Mouse (Mus musculus): ENCODE data around the gene Rab26.
A peak's percentile ranks its signal among the peaks of the same experiment; 100 is the strongest.

Gene Rab26

GRCm38 (mm10) chr17:24534160-24534718 lies at the start of gene Rab26:
Gene Rab26, minus strand, starts transcription at chr17:24534210.
- no peak for DNase-seq (ENCODE audit: low read depth)

DNA sequence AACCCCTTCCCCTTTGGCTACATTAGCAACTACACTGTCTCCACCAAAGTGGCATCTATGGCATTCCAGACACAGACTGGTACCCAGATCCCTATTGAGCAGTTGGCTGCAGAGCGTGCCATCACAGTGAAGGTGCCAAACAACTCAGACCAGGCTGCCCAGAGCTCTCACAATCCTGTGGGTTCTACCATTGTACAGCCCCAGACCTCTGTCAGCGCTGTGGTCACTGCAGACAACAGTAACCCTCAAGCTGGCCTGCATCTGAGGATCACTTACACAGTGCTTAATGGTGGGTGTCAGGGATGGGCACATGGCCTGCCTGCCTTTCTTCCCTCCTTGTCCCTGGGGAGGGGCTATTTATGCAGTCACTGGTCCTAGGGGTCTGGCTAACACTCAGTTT lies 46.3 kb upstream of the Rab26 start:
- no peak for DNase-seq (ENCODE audit: low read depth)

GRCm38 (mm10) chr17:24579532-24579931 lies 45.5 kb upstream of the Rab26 start:
- no peak for DNase-seq (ENCODE audit: low read depth)

DNA sequence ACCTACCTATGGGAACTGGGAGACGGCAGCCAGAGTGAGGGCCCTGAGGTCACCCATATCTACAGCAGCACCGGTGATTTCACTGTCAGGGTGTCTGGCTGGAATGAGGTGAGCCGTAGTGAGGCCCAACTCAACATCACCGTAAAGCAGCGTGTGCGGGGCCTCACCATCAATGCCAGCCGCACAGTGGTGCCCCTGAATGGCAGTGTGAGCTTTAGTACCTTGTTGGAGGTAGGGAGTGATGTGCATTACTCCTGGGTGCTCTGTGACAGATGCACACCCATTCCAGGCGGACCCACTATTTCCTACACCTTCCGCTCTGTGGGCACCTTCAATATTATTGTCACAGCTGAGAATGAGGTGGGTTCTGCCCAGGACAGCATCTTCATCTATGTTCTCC lies 39.8 kb upstream of the Rab26 start:
- no peak for DNase-seq (ENCODE audit: low read depth)

GRCm38 (mm10) chr17:24572651-24573245 lies 38.7 kb upstream of the Rab26 start:
- DNase-seq (ENCODE audit: low read depth) = no peak

- DNase-seq (ENCODE audit: low read depth) = no peak
Observed at GRCm38 (mm10) chr17:24569837-24570236, 35.8 kb upstream of the Rab26 start.

DNA sequence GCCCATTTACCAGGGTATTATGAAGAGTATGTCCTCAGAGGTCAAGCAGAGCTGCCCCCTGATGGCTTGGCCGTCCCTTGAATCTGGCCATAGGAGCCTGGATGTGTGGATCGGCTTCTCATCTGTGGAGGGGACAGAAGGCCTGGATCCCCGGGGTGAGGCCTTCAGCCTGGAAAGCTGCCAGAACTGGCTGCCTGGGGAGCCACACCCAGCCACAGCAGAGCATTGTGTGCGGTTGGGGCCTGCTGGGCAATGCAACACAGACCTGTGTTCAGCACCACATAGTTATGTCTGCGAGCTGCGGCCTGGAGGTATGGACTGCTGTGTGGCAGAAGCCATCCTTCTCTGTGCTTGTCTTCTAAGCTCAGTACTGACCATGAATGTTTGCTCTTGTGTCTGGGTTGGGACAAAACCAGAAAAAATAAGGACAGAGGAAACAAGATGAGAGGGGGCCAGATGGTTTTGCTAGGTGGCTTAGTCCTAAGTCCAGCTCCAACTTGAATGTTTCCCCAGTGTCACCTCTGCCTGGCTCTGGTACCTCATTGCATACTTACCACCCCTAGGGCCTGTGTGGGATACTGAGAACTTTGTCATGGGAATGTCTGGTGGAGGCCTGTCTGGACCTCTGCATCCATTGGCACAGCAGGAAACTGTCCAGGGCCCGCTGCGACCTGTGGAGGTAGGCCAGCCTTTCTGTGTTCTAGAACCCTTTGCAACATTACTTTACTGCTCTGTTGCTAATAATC lies 33.2 kb upstream of the Rab26 start:
- DNase-seq (ENCODE audit: low read depth) = no peak

DNA sequence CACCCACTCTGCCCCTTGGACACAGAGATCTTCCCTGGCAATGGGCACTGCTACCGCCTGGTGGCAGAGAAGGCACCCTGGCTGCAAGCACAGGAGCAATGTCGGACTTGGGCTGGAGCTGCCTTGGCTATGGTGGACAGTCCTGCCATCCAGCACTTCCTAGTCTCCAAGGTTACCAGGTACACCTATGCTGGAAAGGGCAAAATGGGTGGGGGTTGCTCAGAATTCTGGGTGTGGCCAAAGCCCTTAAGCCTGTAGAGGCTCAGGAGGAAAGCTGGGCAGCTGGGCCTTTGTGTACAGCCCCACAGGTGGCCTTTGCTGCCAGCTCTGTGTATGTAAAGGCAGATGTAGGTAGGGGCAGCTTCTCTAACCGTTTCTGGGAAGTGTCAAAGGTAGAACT lies 31.8 kb upstream of the Rab26 start:
- no peak for DNase-seq (ENCODE audit: low read depth)

DNA sequence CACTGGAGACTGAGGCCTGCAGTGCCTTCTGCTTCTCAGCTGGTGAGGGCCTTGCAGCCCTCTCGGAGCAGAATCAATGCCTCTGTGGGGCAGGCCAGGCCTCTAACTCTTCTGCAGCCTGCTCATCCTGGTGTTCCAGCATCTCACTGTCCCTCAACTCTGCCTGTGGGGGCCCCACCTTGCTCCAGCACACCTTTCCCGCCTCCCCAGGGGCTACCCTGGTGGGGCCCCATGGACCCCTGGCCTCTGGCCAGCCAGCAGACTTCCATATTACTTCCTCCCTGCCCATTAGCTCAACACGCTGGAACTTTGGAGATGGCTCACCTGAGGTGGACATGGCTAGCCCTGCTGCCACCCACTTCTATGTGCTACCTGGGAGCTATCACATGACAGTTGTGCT lies 31.1 kb upstream of the Rab26 start:
- no peak for DNase-seq (ENCODE audit: low read depth)

GRCm38 (mm10) chr17:24564422-24564821 lies 30.4 kb upstream of the Rab26 start:
- DNase-seq (ENCODE audit: low read depth) = no peak

GRCm38 (mm10) chr17:24563638-24564037 lies 29.6 kb upstream of the Rab26 start:
- DNase-seq (ENCODE audit: low read depth) = no peak

DNA sequence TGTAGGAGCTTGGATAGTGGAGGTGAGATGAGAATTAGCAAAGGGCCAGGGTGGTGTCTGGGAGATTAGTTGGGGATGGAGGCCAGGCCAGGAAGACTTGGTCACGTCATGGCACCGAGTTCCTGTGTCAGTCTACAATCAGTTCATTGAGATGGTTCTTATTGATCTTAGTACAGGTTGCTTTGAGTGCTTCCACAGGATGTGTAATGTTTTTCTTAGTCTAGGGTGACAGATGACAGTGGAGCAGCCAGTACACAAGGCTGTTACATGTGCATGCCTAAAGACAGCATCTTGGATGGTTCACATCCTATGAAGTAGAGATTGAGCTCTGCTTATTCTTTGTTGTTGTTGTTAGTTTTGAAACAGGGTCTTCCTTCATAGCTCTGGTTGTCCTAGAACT lies 27.6 kb upstream of the Rab26 start:
- peak; percentile 52 for DNase-seq (ENCODE audit: low read depth)

GRCm38 (mm10) chr17:24560301-24561028 lies 26.5 kb upstream of the Rab26 start:
- DNase-seq (ENCODE audit: low read depth) = no peak

GRCm38 (mm10) chr17:24559146-24559545 lies 25.1 kb upstream of the Rab26 start:
- no peak for DNase-seq (ENCODE audit: low read depth)

DNA sequence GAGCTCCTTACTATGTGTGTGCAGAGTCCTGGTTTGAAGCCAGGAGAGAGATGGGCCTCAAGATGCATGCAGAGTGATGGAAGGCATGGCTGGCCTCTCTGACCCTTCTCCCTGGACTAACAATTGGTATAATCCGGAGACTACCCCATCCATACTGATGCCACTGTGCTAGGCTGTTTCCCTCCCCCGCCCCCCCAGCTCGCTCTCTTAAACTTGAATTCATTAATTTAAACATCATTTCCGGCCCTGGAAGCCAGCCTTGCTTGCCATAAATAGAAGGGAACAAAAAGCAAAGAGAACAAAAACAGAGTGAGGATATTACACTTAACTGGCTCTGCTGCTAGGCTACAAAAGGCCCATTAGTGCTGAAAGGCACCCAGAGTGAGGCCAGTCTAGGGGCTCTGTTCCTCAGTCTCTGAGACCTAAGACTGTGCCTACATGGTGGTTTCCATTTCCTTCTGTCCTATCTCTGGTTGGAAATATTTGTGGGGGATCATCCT lies 24.6 kb upstream of the Rab26 start:
- peak; percentile 30 for DNase-seq (ENCODE audit: low read depth)

DNA sequence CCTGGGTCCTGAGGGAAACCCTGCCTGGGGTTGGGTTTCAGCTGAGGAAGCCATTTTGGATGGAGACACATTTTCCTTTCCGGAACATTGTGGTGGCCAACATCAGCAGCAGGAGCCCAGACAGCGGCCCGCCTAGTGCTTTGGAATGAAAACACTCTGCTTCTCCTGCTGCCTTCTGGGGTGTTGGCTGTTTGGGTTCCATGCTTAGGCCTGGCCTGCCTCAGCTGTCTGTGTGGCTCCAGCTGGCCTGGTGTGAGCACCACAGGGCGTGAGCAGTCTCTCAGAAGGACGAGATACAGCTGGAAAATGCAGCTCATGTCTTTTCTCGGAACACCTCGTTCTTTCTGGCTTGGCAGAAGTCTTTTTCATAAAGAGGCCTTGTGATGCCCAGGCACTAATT lies 23.1 kb upstream of the Rab26 start:
- DNase-seq (ENCODE audit: low read depth) = no peak

GRCm38 (mm10) chr17:24551050-24551444 lies 17.0 kb upstream of the Rab26 start:
- DNase-seq (ENCODE audit: low read depth) = no peak

GRCm38 (mm10) chr17:24550416-24551049 lies 16.5 kb upstream of the Rab26 start:
- no peak for DNase-seq (ENCODE audit: low read depth)

DNA sequence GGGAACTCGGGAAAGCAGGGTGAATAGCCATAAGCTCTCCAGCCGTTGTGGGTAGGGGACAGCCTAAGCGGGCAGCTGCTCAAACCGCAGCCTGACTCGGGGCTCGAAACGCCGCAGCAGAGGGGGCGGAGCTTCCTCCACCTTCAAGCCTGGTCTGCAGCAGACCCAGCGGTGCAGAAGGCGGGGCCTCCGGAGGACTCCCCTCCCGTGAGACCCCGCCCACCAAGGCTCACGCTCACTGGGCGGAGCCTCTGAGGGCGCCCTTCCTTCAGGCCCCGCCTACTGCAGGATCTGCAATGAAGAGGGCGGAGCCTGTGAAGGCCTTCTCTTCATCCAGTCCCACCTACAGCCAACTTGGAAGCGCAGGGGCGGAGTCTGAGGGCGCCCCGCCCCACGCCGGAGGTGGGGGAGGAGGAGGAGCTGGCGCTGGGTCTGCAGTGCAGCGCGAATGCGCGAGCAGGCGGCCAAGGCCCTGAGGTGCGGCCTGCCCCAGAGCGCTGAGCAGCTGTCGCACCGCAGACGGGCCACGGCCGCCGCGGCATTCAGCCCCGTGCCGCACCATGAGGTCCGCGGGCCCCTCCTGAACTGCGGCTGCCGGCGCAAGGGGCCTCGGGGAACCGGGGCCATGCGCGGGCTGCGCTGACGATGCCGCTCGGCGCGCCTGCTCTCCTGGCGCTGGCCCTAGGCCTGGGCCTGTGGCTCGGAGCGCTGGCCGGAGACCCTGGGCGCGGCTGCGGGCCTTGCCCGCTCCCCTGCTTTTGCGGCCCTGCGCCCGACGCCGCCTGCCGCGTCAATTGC lies 15.8 kb upstream of the Rab26 start, which contains the start of gene Pkd1:
Gene Pkd1 (plus strand): TSS at position 217 of the 798 bp plus-strand sequence.
- DNase-seq (ENCODE audit: low read depth) = peak; percentile 100

GRCm38 (mm10) chr17:24548921-24549617 lies 15.1 kb upstream of the Rab26 start:
- peak; percentile 78 for DNase-seq (ENCODE audit: low read depth)

GRCm38 (mm10) chr17:24548435-24548834 lies 14.4 kb upstream of the Rab26 start:
- no peak for DNase-seq (ENCODE audit: low read depth)
